Mouse (Mus musculus): ENCODE data around the gene Sos2.

Sos2 gene

DNA sequence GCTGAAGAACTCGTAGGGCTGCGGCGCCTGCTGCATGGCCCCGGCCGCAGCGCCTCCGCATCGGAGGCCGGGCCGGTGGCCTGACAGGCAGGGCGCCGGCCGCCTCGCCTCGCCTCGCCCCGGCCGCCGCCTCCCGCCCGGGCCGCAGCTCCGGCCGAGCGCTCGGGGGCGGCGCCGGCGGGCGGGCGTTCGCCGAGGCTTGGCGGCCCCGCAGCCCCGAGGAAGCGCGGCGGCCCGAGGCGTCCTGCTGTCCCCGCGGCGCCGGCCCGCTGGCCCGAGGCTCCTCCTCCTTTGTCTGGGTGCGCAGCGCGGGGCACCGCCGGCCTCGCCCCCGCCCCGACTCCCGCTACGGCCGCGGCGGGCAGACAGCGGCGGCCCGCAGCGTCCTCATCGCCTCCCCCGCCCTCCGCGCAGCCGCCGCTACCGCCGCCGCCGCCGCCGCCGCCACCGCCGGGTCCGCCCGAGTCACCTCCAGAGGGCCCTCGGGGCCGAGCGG, at the start of gene Sos2:
Sos2 (minus strand) TSS at position 287 of the 496 bp plus-strand sequence.
- DNase-seq (ENCODE audit: low read depth, low spot score) = peak; percentile 79

DNA sequence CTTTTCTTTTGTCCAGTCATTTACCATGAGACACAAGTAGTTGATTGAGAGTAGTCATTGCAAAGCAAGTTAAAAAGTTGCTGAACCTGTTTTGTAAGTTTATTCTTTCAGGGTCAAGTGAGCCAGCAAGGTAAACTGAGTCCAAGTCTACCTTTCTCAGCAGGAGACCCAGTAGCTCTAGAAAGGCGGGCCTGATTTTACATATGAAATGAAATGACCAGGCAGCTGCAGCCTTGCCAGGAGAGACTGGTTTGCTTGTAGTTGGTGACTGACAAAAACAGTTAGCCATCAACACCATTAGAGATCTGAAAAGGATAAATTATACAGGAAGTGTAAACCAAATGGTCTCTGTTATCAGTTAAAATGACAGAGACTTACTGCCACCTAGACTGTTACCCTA, 48.7 kb upstream of the Sos2 start:
- no peak for DNase-seq (ENCODE audit: low read depth, low spot score)

DNA sequence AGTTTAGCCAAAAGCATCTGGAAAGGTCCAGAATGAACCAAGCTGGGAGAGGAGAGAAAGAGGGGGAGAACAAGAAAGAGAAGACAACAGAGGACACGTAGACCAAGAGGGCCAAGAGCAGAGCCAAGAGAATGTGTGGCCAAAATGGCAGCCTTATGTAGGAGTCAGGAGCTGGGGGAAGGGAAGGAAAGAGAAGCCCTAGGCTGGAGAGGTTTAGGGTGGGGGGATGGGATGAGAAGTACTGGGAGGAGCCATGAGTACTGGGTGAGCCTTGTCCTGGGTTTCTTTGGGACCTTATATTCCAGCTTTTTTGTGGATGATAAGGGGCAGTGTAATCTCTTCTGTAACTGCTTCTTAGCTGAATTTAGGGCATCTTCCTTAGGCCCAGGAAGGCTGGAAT, 47.6 kb upstream of the Sos2 start:
- DNase-seq (ENCODE audit: low read depth, low spot score) = no peak

DNA sequence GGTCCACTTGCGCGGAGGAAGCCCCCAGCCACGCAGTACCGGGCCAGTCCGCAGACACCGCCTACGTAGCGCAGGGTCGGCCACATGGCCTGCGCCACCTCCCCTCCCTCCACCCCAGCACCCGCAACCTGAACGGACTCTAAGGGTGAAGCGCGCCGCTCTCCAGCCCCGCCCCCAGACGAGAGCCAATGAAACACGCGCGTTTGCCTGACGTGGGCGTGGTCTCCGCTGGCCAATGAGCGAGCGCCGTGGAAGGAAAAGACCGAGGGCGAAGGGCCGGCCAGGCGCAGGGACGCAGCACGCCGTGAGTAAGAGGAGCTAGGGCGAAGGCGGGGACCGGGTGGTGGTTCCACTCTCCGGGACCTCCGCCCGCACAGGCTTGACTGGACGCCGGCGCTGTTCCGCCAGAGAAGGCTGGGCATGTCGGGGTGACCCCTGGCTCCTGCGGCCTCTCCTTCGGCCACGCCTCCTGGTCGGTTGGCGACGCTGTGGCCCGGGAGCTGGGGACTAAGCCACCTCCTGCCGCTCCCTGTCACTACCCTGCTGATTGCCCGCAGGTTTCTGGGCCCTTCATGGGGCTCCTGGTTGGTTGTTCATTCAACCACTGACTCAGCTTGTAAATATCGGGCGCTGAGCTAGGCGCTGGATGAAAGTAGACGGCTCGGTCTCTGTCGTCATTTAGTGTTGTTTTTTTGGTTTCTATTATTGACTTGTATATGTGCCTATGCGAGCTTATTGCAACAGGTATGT, 43.2 kb upstream of the Sos2 start, which contains the start of the genes L2hgdh and Atp5s:
L2hgdh (minus strand) TSS at position 163 of the 750 bp plus-strand sequence.
Atp5s (plus strand) TSS at position 240 of the 750 bp plus-strand sequence.
- peak; percentile 97 for DNase-seq (ENCODE audit: low read depth, low spot score)

DNA sequence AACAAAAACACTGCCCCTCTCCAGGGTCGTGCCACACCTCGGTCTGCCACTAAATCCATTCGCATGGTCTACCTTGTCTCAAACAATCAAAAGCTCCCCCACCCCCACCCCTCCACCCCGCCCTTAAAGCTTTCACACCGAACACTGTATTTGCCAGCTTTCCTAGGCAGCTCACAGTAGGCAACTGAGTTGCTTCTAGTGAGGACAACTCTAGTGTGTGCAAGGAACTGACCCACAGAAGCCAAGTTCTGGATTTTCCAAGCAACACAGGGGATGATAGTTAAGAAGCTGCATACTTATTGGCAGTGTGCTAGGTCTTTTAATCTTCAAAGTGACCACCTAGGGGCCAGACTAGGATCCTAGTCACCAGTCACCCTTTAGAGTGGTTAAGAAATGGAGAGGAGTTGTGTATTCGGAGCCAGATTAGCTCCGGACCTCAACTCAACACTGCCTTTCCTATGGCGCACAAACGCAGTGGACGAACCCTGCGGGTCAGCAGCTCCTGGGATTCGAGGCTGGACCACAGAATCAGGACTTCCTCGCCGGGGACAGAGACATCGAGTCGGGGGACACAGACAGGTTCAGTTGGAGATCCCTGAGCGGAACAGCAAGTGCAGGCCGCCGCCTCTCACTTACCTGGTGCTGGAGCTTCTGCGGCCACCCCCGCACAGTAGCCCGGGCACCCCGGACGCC, 42.5 kb upstream of the Sos2 start:
- DNase-seq (ENCODE audit: low read depth, low spot score) = no peak

DNA sequence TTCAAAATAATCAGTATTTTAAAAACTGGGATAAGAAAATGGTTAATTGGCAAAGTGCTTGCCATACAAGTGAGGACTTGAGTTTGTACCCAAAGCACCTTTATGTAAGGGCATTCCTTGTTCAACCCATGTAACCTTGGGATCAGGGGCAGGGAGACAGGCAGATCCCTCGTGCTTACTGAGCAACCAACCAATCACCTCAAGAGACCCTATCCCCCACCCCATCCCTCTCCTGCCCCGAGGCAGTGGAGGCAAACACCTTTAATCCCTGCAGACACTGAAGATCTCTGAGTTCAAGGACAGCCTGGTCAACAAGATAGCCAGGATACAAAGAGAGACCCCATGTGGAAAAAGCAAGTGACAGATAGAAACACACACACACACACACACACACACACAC, 41.7 kb upstream of the Sos2 start:
- no peak for DNase-seq (ENCODE audit: low read depth, low spot score)

DNA sequence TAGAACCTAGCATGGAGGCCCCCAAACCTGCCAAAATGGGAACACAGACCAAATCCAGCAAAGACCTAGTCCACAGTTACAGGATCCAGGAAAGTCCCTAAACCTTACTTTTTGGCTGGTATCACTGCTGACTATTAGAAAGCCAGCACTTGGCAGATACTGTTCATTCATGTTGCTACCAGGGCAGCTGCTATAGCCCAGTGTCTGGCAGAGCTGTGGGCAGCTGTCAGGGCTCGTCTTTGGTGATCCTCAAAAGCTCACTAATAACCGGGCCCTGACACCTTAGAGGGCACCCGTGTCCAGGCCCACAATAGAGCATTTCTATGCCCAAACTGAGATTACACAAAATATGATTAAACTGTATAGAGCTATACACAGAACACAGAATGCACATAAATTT, 41.2 kb upstream of the Sos2 start:
- DNase-seq (ENCODE audit: low read depth, low spot score) = no peak

DNA sequence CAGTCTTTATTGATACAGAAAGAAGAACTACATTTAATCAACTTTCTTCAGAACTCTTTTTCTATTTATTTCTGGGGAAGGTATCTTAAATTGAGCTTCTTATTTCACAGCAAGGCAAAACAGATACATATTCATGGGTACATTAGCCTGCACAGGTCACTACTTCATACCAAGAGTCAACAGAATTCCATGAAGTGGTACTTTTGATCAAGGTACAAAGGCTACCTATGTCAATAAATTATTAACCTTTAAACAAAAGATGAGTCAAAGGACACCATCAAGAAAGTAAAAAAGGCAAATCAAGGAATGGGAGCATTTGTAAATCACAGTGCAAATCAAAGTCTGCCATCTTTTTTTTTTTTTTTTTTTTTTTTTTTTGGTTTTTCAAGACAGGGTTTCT, 32.0 kb upstream of the Sos2 start:
- DNase-seq (ENCODE audit: low read depth, low spot score) = no peak

DNA sequence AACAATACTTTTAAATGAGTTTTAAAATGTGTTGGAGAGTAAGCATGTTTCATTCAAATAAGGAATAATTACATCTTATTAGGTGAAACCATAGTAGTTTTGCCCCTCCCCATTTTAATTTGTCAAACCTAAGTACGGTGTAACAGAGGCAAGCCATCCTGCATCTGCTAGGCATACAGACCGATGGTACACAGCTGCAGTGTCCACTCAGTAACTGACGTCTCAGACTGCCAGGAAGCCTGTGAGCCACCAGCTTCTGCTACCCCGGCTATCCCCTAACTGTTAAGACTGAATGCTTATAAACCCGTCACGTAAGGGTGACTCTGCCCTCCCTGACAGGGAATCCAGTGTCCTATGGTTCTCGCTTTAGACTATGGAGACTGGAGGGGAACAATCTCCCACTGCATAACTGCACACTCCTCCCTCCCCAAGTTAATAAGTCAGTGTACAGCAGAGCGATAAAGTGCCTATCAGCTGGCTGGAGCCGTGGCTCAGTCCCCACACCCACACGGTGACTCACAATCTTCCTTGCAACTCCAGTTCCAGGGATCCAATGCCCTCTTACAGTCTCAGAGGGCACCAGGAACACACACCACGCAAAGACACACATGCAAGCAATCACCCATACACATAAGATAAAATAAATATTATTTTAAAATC, 23.3 kb upstream of the Sos2 start:
- DNase-seq (ENCODE audit: low read depth, low spot score) = no peak

DNA sequence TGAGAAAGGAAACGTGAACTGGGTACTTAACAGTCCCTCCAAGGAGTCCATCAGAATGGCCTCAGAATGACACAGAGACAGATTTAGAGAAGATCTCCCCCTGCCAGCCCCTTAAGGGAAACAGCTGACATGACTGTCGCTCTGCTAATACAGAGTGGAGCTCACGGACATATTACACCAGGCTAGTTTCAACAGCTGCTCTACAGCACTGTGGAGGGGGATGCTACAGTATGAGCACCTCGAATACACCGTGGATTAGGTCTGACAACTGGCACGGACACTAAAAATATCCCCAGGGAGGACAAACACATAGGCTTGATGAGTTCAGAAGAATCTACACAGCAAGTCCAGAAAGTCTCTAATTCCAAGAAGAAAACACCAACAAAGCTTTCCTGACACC, 16.7 kb upstream of the Sos2 start:
- DNase-seq (ENCODE audit: low read depth, low spot score) = no peak

DNA sequence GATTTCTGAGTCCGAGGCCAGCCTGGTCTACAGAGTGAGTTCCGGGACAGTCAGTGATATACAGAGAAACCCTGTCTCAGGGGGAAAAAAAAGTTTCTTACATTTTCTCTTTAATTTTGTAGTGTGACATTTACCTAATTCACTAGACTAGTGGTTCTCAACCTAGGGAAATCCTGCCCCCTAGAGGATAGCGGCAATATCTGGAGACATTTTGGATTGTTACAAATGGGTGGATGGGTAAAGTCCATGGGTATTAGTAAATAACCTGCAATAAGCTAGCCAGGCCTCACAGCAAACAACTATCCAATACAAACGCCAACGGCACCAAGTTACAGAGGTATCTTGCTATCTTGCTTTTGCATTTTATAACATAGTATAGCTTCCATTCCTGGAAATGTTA, 15.1 kb upstream of the Sos2 start:
- peak; percentile 76 for DNase-seq (ENCODE audit: low read depth, low spot score)

DNA sequence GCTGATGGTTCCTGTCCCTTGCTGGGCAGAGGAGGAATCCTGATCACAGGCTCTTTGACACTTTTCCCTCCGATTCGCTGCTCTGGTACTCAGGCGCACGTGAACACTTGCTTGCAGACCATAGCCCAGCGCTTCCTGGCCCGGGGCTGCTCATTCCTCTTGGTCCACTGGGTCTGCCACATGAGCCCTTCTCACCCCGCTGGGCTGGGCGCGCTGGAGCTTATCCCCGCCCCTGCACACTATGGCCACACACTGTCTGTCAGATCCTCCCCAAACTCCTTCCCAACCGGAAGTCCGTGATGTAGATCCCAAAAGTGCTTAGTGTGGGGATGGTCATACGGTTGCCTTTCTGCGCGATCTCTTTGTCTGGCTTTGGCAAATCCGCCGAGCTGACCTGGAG, 11.8 kb upstream of the Sos2 start:
- DNase-seq (ENCODE audit: low read depth, low spot score) = no peak

DNA sequence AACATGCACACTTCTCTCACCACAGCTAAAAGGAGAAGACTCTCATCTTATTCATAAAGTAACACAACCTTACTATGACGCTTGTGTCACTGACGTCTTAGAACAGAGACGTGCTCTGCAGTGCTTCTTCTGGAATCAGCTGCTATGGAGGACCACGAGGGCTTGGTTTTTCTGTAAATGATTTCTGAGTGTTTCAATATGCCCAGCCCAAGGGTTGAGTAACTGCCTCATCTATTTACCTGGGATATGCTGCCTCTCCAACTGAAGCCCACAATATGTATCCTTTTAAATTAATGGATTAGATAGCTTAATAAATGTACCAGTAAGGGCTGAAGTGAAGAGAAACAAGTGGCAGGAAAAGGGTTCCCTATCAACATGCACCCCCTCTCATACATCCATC, 9.1 kb upstream of the Sos2 start:
- DNase-seq (ENCODE audit: low read depth, low spot score) = no peak

DNA sequence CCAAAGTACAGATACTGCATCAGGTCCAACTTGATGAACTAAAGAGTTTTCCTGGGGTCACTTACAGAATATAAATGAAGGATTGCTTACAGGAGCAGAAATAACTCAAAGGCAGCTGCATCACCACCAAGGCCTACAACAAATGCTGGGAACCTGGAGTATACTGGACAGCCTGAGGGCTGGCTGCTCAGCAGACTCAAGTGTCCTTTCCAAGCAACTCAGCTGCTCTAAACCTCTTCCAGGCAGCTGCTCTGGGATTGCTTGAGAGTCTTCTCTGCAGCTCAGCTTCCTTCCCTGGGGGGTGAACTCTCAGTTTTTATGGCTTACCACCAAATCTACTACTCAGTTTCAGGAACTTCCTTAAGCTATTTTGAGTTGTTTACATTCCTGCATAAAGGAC, 7.4 kb upstream of the Sos2 start:
- DNase-seq (ENCODE audit: low read depth, low spot score) = no peak

DNA sequence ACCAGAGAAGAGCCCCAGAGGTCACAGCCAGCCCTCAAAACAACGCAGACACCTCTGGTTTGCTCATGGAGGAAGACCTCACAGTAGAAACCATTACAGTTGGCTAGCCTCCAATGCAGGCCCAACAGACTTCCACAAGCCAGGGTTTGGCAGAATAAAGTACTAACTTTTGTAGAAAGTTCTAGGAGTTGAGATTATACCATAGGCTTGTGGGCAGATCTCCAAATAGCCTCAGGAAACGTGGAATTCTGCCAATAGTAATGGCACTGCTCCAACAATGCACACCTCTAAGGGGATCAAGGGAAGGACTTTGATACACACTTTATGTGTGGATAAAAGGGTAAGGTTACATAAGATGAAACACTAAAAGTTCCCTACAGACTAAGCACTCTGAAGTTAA, 6.7 kb upstream of the Sos2 start:
- no peak for DNase-seq (ENCODE audit: low read depth, low spot score)

DNA sequence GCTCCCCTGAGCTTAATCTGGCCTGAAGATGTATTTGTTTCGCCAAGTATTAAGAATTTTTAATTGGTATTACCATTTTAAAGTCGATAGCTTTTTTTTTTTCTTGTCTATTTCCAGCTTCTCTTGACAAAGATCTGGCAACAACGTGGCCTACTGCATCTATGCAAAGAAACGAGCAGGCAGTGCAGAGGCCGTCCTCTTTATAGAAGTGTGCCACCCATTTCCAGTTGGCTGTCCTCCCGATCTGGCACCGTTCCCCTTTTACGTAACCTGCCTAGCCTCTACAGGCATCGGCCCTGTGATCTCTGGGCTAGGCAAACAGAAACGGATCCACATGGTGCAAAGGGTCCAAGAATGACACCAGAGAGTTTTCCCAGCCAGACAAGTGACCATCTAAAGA, 1.9 kb upstream of the Sos2 start:
- DNase-seq (ENCODE audit: low read depth, low spot score) = peak; percentile 97

DNA sequence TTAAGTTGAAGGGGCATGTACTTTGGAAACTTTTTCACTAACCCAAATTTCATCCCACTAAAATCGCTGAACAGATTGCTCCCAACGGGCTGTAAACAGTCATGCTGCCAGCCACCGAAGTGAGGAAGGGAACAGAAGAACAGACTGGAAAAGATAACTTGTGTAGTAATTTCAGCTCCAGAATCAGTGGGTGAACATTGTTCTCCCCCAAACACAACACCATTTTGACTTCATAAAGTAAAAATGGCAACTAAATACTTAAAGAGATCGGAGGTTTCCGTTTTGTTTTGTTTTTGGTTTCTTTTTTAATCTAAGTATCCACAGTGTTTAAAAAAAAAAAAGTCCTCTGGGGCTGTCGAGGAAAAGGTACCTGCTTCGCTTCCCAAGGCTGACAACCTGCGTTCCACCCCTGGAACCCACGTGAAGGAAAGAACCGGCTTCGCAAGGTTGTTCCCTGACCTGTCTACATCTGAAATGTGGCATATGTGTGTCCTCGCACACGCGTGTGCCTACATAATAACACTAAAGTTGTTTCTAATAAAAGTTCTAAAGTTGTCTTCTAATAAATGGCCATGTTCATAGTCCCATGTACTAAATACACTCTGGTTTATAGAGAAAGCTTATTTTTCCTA, 1.3 kb upstream of the Sos2 start:
- DNase-seq (ENCODE audit: low read depth, low spot score) = peak; percentile 34

DNA sequence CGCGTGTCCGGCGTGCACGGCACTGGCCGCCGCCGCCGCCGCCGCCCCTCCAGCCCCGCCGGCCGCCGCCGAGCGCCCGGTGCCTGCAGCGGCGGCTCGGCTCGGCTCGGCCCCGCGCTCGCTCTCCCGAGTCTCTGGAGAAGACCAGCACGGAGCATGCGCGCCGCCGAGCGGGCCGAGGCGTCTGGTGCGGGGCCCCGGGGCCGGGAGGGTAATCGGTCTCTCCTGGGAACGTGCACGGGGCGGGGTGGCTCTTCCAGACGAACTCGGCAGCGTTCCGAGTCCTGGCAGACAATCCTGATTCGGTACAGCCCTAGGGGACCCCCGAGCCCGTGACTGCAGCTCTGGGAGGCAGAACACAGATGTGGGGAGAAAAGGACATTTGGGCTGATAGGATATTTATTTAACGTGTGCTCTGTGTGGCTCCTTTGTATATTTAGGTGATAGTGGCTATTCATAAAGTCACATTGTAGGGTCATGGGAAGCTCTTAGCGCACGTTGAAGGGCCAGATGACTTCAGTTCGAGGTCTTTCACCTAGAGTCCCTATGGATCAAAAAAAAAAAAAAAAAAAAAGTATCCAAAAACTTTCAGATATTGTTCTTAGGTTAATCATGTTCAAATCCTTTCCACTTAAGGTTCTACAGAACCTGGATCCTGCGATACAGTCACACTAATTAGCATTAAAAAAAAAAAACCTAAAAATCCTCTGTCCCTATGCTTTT, 574 bp upstream of the Sos2 start:
- peak; percentile 91 for DNase-seq (ENCODE audit: low read depth, low spot score)

DNA sequence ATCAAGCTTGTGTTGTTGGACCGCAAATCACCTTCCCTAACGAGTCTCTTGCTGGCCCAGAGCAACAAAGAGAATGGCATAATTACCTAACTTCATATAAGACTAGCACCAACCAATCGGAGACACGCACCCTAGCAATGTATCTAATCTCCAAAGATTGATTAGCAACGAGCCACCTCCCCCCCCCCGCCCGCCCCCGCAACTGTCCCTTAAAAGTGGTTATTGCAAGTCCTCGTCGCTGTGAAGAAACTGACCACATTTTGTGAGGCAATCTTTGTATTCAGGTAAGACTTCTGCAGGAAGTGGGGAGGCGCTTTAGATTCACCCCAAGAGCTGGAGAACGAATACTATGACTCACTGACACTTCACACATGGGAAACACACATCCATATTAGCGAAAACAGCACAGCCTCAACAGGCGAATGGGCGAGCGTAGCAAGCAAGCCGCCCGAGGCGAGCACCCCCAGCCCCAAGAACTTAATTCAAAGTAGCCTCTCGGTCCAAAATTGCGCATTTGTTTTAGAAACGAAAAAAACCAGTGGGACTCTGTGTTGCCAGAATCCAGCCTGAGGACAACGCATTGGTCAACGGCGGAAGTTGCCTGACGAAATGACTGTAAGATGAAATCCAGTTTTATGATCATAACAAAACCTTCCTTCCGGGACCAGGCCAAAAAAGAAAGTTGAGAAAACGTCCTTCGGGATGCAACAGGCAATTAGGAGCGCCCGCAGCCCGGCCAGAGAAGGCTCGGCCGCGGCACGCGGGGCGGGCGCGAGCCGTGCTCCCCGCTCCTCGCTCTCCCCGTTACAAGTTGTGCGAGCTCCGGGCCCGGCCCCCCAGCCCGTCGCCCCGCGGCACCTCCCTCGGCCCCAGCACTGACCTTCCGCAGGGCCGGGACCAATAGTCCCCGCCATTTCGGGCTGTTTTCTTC, 752 bp downstream of the Sos2 start:
- peak; percentile 77 for DNase-seq (ENCODE audit: low read depth, low spot score)

DNA sequence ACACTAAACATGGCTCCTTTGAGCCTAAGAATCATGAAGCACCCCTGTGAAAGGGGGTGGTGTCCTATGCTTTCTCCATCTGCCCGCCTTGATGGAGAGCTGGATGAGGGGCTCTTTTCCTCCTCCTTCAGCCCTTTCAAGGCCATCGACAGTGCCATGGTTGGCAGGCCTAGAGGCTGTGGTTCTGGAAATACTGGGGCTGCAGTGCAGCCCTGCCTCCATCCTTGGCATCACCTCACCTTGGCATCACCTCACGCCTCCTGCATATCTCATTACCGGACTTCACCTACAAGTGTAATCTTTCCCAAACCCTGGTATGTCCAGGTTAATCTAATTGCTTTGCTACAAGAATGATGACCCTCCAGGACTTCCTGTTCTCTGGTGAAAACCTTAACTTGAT, 5.5 kb downstream of the Sos2 start:
- peak; percentile 44 for DNase-seq (ENCODE audit: low read depth, low spot score)
